Mouse (Mus musculus) thymus, adult 2 months (tissue): ENCODE measurements around the gene Nos1.

Experiments
- CTCF ChIP-seq: fragments of 200-500 bp; IDR thresholded peaks from 2 replicates; pipeline ENCODE4 v1.5.1; 2012; ENCODE audit warnings: mild to moderate bottlenecking, control low read depth, low read length, moderate library complexity, borderline replicate concordance; ENCODE audit not compliant: control insufficient read depth, poor library complexity, insufficient read depth; ENCODE audit errors: extremely low read depth
- POLR2A ChIP-seq: fragments of 200-500 bp; IDR thresholded peaks from 2 replicates; pipeline ENCODE4 v1.6.1; 2012; ENCODE audit warnings: mild to moderate bottlenecking, low read length, control low read depth, moderate library complexity; ENCODE audit not compliant: control insufficient read depth, poor library complexity, insufficient read depth; ENCODE audit errors: extremely low read depth

GRCm38 (mm10) chr5:117731311-117731710, 49.5 kb upstream of the Nos1 start:
- TF ChIP-seq POLR2A (no peak), CTCF (no peak)
